Mouse (Mus musculus) frontal cortex, postnatal 10 days (tissue): ENCODE results near the gene Ddah2.
A peak's percentile ranks its signal among the peaks of the same experiment; 100 is the strongest.
"Not testable (repeated sequence)": the region's sequence is repeated elsewhere in the genome, so short reads cannot be mapped to it uniquely, and the experiment has no call there.

Experiments used
- DNase-seq, 2 experiments: peaks; one replicate each; pipeline ENCODE4 v3.0.0; 2022; ENCODE audit warnings: low spot score in 2 of 2, mixed read lengths in 1 of 2

Gene Ddah2

DNA sequence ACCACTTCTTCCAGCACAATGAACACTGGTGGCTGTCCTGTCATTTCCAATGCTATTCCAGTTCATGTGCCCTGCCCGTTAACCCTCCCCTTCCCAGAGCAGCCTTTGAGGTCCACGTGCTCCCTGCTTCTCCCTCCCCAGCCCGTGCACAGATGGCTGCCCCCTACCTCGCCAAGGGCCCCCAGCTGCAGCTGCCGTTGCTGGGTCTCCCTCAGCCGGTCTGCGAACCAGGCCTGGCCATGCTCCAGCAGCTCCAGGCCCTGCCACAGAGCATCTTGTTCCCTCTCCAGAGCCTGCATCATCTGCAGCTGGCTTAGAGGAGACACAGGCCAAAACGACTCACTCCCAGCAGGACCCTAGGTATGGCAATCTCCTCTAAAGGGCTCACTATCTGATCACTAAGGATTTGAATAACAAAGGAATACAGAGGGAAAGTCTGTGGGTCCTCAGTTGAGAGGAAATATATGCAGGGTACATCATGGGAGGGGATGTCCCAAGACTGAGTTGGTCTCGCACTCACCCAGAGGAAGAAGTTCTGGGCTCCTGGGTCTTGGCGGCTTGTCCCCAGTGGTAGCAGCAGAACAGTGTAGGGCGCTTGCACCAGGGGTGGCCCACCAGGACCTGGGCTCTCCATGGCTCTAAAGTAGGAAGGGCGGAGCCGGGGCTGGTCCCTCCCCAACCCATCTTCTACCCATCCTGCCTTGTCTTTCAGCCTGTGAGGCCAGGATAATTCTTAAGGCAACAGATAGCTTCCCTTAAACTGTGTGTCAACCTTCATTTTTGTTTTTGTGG lies 31.4 kb upstream of the Ddah2 start, which contains the start of gene Sapcd1:
Gene Sapcd1 (minus strand): TSS at position 740 of the 792 bp plus-strand sequence.
- peak; percentile 48 to 71 for DNase-seq

DNA sequence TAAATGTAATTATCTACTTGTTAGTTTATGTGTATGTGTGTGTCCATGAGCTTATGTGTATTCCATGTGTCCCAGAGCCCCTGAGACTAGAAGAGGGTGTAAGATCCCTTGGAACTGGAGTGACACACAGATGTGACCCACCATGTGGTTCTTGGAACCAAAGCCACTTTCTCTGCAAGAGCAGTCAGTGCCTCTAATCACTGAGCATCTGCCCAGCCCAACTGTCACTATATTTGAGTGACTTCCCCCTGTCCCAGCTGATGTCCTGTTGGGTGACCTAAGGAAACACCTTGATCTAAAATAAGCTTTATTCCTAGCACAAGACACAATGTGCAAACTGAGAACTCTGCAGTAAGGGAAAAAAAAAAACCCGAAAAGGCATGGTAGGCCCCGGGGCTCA lies 30.5 kb upstream of the Ddah2 start:
- DNase-seq: no peak

DNA sequence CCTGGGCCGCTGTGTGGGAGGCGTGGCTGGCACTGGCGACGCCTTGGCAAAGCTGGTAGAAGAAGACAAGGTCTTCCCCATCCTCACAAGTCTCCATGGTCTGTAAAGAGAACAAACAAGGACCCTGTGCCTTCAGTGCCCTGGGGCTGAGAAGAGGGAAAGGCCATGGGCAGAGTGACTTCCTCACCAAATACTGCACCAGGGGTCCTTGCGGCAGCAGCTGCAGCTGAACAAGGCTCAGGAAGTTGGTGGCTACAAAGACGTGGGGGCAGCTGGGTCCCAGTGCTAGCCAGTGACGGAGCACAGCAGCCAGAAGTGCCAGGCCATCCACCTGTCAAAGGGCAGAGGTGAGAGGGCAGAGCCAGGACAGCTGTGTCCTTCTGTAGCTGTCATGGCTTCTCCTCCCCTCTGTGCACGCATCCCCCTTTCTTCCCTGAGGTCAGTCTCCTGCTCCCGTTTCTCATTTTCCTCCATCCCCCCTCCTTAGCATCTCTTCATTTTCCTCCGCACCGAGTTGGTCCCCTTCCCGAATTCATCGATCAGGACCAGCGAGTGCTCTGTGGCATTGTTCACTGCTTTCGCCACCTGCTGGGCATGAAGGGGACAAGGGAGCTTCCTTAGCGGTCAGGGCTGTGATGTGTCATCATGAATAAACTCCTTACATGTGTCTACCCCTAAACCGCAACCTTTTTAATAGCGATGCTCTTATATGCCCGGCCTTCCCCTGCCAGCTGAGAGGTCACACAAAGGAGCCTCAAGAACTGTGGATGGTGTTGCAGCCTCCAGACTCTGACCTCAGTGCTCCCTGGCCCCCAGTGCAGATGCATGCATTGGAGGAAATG lies 28.9 kb upstream of the Ddah2 start:
- no peak for DNase-seq

DNA sequence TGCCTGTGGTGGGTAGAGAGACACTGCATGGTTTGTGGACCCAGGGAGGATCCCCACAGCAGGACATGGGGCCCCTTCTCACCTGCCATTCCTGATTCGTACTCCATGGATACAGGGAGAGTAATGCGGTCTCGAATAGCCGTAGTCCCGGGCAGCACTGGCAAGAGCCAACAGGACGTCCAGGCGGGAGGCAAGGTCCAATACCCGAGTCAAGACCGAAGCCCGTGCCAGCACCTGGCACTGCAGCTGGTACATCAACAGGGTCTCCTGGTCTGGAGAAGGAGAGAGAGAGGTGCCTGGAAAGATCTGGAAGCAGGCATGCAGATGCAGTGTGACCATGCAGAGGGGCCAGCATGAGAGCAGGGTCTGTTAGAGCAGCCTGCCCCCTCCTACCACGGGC lies 27.6 kb upstream of the Ddah2 start:
- DNase-seq: no peak

DNA sequence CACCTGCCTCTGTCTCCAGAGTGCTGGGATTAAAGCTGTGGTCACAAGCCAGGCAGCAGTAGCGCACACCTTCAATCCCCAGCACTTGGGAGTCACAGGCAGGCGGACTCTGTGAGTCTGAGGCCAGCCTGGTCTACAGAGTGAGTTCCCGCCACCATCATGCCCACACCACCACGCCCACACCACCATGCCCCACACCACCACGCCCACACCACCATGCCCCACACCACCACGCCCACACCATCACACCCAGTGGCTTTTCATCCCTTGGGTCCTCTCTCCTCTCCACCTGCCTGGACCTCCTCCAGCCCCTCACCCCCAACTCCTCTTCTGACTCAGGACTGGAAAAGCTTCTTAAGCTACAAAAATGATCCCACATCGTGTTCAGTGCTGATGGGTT lies 27.0 kb upstream of the Ddah2 start:
- no peak for DNase-seq

DNA sequence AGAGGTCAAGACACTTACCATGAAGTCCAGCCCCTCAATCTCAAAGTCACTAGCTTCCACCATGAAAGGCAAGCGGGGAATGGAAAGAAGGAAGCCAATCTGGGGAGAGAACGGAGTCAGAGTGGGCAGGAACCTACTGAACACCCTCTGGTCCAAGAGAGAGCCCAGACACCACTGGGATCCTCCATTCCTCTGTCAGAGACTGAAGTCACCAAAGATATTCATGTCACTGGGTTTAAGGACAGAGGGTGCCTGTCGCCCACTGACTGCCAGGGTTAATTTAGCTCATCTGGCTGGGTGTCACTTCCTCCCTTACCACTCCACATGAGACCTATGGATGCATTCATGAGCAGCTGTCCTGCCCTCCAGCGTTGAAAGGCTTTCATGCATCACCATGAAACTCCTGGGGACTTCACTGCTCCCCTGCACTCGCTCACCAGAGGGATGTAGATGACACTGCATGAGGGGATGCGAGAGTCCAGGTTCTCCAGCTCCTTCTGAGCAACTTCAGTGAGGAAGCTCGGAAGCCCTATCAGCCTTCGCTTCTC lies 26.4 kb upstream of the Ddah2 start:
- DNase-seq: no peak

DNA sequence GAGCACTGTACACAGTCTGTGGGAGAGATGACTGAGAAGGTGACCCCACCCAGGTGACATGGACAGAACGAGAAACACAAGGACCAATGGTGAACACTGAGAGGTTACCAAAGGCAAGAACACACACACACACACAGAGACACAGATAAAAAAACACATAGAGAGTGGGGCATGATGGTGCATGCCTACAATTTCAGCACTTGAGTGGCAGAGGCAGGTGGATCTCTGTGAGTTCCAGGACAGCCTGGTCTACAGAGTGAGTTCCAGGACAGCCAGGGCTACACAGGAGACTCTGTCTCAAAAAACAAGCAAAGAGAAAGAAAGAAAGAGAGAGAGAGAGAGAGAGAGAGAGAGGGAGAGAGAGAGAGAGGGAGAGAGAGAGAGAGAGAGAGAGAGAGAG lies 25.1 kb upstream of the Ddah2 start:
- DNase-seq: not testable (repeated sequence)

DNA sequence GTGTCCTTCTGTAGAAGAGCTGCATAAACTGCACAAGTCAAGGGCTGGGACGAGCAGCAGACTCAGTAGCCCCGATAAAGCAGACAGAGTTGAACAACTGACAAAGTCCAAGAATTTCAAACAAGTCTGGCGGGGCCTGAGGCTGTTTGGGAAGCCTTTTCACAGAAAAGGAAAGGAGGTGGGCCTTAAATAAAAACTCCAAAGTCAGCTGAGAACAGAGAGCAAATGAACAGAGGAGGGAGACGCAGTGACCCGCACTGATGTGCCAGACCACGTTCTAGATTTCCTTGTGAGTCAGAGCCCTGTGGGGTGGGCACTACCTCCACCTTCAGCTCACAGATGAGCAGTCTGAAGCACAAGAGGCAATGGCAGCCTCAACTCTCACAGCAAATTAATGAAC lies 23.9 kb upstream of the Ddah2 start:
- no peak for DNase-seq

DNA sequence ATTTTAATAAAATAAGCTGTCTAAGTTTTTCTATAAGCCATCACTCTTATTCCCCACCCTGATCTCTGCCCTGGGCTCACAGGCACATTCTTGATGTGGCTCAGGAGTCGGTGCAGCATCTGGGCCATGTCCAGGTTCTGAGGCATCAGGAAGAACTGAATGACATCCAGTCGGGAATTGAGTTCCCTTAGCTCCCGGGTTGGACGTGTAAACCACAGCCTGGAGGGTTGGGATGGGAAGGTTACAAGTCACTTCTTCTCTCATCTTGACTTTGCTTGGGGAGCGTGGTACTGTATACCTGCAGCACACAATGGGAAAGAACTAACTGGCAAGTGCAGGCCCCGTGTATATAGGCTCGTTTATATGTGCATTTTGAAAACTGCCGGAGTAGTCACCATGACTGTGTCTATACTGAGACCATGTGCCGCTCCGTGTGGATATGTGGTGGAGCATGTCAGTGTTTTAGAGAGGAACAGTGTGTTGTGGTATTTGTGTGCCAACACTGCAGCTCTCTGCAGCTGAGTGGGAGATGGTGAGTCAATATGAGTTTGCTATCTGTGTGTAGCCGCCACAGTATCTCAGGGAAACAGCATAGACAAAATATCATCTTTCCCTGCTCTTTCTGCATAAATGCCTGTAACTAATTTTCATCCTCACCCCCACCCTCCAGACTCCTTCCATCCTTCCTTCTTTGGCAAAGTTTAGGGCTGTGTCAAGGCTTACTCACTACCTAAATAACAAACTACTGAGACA lies 19.5 kb upstream of the Ddah2 start:
- no peak for DNase-seq

DNA sequence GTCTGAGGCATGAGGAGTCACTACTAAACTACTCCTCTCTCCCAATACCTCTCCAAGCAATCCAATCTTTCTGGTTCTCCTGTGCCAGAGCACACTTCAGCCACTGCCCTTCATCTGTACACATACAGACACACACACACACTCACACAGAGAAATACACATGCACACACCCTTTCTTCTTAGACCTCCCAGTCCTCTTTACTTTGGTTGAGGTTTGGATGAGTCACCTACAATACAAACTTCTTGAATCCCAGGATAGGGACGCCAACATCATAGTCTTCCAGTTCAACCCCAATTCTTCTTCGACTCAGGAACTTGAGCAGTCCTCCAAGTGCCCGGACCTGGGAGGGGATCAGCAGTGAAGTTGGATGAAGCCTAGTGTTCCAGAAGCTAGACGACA lies 15.0 kb upstream of the Ddah2 start:
- no peak for DNase-seq

DNA sequence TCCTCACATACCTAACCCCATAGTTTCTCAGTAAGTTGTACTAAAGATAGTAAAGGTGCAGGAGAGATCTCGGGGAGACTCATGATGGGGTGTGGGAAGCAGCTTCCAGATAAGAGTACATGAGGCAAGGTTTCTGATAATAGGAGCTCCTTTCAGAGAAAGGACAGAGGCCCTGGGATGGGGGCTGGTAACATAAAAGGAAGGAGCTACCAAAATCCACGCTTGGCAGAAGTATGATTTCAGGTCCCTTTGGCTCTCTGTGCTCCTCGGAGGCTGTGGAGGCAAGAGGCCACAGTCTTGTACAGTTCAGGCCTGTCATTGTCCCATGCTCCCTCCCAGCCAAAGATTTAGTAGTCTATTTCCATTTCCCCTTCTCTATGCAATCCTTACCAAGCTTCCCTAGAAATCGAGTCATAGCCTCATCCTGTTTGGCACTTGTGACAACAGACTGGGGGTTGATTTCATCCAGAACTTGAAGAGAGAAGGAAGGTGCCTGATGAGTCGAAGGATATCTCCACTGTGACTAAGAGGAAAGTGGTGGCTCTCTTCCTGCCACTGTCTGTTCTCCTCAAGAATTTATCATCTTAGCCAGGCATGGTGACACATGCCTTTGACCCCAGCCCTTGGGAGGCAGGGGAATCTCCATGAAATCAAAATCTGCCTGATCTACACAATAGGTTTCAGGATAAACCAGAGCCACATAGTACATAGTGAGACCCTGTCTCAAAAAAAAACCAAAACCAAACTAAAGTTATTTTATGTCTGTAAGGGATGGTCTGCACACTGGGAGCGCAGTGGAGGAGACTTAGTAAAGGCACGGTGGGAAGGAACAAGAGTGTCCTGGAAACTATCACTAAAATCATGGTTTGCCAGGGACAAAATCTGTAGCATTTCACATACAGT lies 13.7 kb upstream of the Ddah2 start:
- no peak for DNase-seq

DNA sequence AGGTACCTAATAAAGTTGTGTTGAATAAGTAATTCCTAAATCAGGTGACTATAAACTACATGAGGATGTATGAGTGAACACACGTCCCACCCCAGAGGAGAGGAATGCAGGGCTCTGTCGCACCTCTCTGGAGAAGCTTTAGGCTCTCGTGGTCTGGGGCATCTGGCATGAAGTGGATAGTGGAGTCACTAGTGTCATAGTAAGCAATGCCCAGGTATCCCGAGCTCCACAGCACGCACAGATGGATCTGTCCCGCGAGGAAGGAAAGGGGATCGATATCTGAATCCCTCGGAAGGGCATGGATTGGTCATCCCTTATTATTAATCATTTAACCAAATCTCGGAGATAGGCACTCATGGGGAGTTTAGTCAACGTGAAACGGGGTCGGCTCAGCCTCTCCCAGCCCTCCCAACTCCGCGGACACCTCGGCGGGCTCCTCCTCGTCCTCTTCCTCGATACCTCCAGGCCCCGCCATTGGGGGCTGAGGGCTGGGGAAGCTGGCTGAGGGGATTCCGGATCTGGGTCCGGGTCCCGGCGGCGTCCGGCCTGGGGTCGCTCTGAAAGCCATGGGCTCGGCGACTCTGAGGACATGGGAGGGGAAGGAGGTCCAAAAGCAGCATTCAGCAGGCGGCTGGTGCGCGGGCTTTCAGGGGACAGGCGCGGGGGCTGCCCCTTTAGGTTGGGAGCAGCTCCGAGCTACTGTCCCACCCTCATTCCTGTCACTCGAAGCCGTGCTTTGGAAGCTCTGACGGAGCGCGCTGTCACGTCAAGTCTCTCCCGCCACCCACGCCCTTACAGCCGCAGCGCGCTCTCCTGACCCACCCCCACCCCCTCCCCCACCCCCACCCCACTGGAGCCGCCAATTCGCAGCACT lies 12.8 kb upstream of the Ddah2 start:
- DNase-seq: no peak

DNA sequence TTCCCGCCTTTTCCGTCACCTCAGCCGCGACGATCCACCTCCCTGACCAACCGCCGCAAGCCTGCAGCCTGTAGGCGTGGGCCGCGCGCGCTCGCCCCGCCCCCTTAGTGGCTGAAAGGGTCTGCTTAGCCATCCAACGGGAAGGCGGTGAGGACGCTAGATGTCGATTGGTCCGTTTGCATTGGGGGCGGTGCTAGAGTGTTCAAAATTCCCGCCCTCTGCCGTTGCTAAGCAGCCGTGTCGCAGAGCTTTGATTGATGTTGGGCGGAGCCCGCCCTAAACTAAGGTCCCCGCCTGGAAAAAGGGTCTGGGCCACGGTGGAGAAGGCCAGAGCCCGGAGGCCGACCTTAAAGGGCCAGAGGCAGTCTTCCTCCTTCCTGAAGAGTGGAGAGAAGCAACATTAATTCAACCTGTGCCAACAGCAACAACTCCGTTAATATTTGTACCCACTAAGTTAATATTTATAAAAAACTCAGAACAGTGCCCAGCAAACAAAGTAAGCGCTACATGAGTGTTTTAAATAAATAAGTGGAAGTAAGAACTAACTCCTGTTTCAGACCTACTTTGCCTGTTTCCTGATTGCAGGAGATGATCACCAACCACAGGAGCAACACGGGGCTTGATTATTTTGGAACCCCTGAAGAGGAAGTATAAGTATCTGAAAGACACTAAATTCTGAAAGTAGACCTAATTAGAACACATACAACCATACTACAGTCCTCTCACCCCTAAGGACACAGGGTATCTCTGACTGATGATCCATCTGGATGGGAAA lies 12.0 kb upstream of the Ddah2 start, which contains the start of gene Msh5:
Gene Msh5 (minus strand): TSS at position 65 of the 775 bp plus-strand sequence.
- peak; percentile 95 to 96 for DNase-seq

DNA sequence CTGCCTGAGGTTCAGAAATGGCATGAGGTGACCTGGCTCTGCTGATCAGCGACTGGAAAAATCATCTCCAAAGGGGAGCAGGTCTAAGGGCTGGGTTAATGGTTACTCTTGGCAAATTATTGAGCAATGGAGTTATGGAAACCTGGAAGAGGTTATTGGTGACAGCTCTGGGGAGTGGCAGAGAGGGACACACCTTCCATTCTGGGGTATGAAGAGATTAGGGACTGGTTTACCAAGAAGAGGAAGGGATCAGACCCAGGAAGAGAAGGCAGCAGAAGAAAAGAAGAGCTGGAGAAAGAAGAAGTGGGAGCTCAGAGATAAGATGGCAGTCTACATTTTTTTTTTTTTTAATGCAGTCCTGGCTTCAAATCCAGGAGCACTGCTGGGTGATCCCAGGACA lies 11.1 kb upstream of the Ddah2 start:
- no peak for DNase-seq

DNA sequence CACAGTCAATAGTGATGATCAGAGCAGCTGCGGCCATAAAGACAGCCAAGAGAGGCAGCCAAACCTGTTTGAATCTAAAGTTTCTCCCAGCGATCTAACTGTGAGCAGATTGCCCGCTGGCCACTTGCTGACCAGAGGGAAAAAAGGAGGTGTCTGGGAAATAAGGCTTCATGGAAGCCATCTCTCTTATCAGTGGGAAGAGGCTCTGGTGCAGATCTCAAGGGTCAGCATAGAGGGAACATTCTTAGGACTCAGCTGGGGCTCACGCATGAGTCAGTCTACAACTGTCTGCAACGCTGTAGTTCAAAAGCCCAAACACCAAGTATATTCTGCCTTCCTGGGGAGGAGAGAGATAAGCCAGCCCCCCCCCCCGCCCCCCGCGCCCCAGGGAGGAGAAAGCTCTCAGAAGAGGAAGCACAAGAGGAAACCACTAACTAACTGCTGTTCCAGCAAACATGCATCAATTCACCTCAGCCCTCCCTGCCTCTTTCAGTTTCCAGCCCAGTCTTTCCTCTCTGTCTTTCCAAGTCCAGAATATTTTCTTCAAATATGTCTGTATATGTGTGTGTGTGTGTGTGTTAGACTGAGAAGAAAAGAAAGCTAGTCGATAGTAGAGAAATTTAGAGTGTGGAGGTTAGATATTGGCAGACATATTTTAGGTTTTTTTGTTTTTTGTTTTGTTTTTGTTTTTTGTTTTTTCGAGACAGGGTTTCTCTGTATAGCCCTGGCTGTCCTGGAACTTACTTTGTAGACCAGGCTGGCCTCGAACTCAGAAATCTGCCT lies 10.5 kb upstream of the Ddah2 start:
- no peak for DNase-seq

DNA sequence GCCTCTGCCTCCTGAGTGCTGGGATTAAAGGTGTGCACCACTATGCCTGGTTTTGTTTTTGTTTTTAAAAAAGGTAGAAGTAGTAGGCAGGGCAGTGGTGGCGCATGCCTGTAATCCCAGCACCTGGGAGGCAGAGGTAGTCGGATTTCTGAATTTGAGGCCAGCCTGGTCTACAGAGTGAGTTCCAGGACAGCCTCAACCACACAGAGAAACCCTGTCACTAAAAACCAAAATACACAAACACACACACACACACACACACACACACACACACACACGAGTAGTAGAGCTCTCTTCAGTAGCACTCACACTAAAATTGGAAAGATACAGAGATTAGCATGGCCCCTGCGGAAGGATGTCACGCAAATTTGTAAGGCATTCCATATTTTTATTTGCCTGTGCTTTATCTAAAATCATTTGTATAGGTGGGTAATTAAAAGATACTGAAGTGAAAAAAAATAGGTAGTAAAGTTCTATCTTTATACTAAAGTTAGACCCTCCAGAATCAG lies 9.8 kb upstream of the Ddah2 start:
- DNase-seq: no peak

DNA sequence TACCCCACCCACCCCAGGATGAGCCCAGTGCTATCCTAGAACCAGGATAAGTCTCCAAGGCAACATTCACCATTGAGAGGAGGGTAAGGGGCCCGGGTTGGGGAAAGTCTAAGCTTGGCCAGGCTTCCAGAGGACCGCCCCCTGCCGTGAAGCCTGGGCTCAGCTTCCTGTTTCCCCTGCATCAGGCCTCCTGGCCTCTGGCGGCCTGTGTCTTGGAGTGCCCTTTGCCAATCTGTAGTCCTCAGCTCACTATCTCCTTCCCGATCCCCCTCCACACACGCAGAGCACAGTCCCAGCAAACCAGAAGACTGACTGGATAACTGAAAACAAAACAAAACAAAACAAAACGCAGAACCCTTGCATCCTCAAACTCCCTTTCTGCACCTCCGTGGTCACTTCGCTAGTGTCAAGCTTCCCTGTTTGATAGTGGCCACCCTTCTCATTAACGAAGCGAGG lies 9.2 kb upstream of the Ddah2 start, which contains the start of gene Clic1:
Gene Clic1 (plus strand): TSS at position 406 of the 456 bp plus-strand sequence.
- no peak for DNase-seq
